Mouse (Mus musculus) lung, embryonic 16.5 days (tissue): ENCODE data around the gene Rnf11. TPM values are rescaled to one million over a fixed set of nuclear protein-coding genes. Genes with fewer than 3 reads are reported as not detected.

ENCODE experiments used
- ATAC-seq: fragments of 200-750 bp; cut with Nextera tagmentation; 2 replicates; pipeline ENCODE4 v1.8.0; 2017; ENCODE audit warnings: low read depth, mild to moderate bottlenecking, moderate library complexity
- H3K27ac ChIP-seq: fragments of 300-500 bp; sonication (generic); 2 replicates; pipeline ENCODE4 v1.5.1; 2014; ENCODE audit warnings: mild to moderate bottlenecking, control low read depth, low read length
- H3K27me3 ChIP-seq: fragments of 300-500 bp; sonication (generic); 2 replicates; pipeline ENCODE4 v1.6.1; 2014; ENCODE audit warnings: low read depth, low read length, mixed read lengths; ENCODE audit not compliant: control insufficient read depth, insufficient read depth
- H3K36me3 ChIP-seq: fragments of 300-500 bp; sonication (generic); 2 replicates; pipeline ENCODE4 v1.6.1; 2014; ENCODE audit warnings: low read length; ENCODE audit not compliant: control insufficient read depth, insufficient read depth
- H3K4me1 ChIP-seq: fragments of 300-500 bp; sonication (generic); replicated peaks from 2 replicates; pipeline ENCODE4 v1.6.1; 2014; ENCODE audit warnings: low read length, mixed read lengths; ENCODE audit not compliant: control insufficient read depth, insufficient read depth
- H3K4me2 ChIP-seq: fragments of 300-500 bp; sonication (generic); 2 replicates; pipeline ENCODE4 v1.6.1; 2014; ENCODE audit warnings: low read depth, low read length, control low read depth
- H3K4me3 ChIP-seq: fragments of 300-500 bp; sonication (generic); 2 replicates; pipeline ENCODE4 v1.5.1; 2014; ENCODE audit warnings: mild to moderate bottlenecking, low read length, control low read depth
- H3K9ac ChIP-seq: fragments of 300-500 bp; sonication (generic); 2 replicates; pipeline ENCODE4 v1.6.1; 2014; ENCODE audit warnings: low read length, control low read depth
- H3K9me3 ChIP-seq: fragments of 300-500 bp; sonication (generic); 2 replicates; pipeline ENCODE4 v1.6.1; 2016; ENCODE audit warnings: low read length; ENCODE audit not compliant: control insufficient read depth
- WGBS: fragments of 180-500 bp; shearing (Covaris S2); extraction: QIAGEN DNeasy Blood & Tissue Kit; methylation state at CpG from one replicate; pipeline ENCODE4 v1.1.7; 2014; 5-methylcytosine and 5-hydroxymethylcytosine counted together
- polyA plus RNA-seq: library from polyadenylated mRNA; unstranded; fragments of >200 nt; fragmentation: Nextera tagmentation; extraction: Ambion mirVana; gene quantifications from 2 replicates; pipeline ENCODE4 v1.2.1, GENCODE M21; 2015

Rnf11 gene
- polyA plus RNA-seq, 1 experiment from 2014 or later: 35.9 TPM

GRCm38 (mm10) chr4:109423438-109423837 is 61.1 kb downstream of the Rnf11 start:
- no peak overlapping the region for H3K4me3 ChIP-seq
- no peaks in the 10 kb centered on the region for H3K27me3 ChIP-seq
- WGBS: 63% methylated on average over 2 of the region's 2 CpGs
- ATAC-seq: no peak
- no peak overlapping the region for H3K4me2 ChIP-seq
- no peaks in the 10 kb centered on the region for H3K4me1 ChIP-seq
- no peaks in the 10 kb centered on the region for H3K36me3 ChIP-seq
- no peak overlapping the region for H3K27ac ChIP-seq
- no peak overlapping the region for H3K9ac ChIP-seq
- H3K9me3 ChIP-seq: no peaks in the 10 kb centered on the region

- ATAC-seq: no peak
- Histone ChIP-seq H3K27ac (no peak overlapping the region), H3K4me3 (no peak overlapping the region), H3K9me3 (no peaks in the 10 kb centered on the region), H3K4me2 (no peak overlapping the region), H3K27me3 (no peaks in the 10 kb centered on the region), H3K9ac (no peak overlapping the region), H3K36me3 (no peaks in the 10 kb centered on the region), H3K4me1 (no peaks in the 10 kb centered on the region)
- WGBS: 74% methylated on average over 6 of the region's 6 CpGs
These were observed 62.1 kb downstream of the Rnf11 start for GRCm38 (mm10) chr4:109422436-109422835.

- no peak overlapping the region for H3K4me2 ChIP-seq
- ATAC-seq: 0 out of 2 replicates have a peak, but pooled peaks have one; percentile 6
- WGBS: 58% methylated on average over 7 of the region's 7 CpGs
These were observed 62.9 kb downstream of the Rnf11 start for GRCm38 (mm10) chr4:109421608-109422007.

DNA sequence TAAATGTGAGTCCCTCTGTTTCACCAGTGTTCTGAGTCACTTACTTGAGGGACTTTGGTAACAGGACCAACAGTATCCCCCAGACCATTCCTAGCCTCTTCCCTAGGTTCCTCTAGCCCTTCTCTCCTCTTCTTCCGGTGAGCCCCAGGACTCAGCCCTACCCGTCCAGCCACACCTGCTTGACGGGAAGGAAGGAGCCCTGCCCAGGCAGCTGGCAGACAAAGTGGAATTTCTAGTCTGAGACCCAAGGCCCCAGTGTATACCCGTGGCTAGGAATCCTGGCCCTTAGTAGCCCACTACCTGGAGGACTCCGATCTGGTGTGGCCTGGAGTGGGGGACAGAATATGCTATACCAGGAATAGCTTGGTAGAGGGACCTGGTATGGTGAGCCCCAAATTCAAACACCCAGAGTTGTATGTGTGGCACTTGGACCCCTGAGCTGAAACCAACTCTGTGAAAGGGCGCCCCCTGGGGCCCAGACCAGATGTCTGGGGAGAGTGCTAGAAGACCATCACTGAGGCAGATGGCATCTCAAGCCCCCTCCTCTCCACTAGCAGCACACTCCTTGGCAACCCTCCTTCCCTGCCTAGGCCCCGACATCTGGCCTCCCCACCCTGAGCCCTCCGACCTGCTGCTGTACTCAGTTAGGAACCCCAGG is 64.3 kb downstream of the Rnf11 start:
- no peaks in the 10 kb centered on the region for H3K27me3 ChIP-seq
- WGBS: 65% methylated on average over 8 of the region's 8 CpGs
- ATAC-seq: peak; percentile 66

More at GRCm38 (mm10) chr4:109421608-109422007, 62.9 kb downstream of the Rnf11 start:
- Histone ChIP-seq H3K36me3 (no peaks in the 10 kb centered on the region), H3K9ac (no peak overlapping the region), H3K9me3 (no peaks in the 10 kb centered on the region), H3K27ac (no peak overlapping the region), H3K27me3 (no peaks in the 10 kb centered on the region), H3K4me1 (no peaks in the 10 kb centered on the region), H3K4me3 (no peak overlapping the region)

GRCm38 (mm10) chr4:109419563-109419962 is 65.0 kb downstream of the Rnf11 start:
- Histone ChIP-seq H3K36me3 (no peaks in the 10 kb centered on the region), H3K27me3 (no peaks in the 10 kb centered on the region), H3K9ac (no peak overlapping the region), H3K27ac (no peak overlapping the region), H3K9me3 (no peaks in the 10 kb centered on the region), H3K4me2 (no peak overlapping the region), H3K4me1 (no peaks in the 10 kb centered on the region), H3K4me3 (no peak overlapping the region)
- no peak for ATAC-seq
- 88% methylated on average over 4 of the region's 4 CpGs for WGBS

More for the DNA sequence above, 64.3 kb downstream of the Rnf11 start:
- Histone ChIP-seq H3K36me3 (no peaks in the 10 kb centered on the region), H3K9me3 (no peaks in the 10 kb centered on the region), H3K27ac (no peak overlapping the region), H3K4me3 (no peak overlapping the region), H3K4me1 (no peaks in the 10 kb centered on the region), H3K4me2 (no peak overlapping the region), H3K9ac (no peak overlapping the region)

- Histone ChIP-seq H3K27me3 (no peaks in the 10 kb centered on the region), H3K4me2 (no peak overlapping the region), H3K27ac (no peak overlapping the region), H3K36me3 (no peaks in the 10 kb centered on the region), H3K4me1 (no peaks in the 10 kb centered on the region), H3K4me3 (no peak overlapping the region), H3K9ac (no peak overlapping the region), H3K9me3 (no peaks in the 10 kb centered on the region)
- ATAC-seq: no peak
- 29% methylated on average over 3 of the region's 3 CpGs for WGBS
These were observed 65.5 kb downstream of the Rnf11 start for GRCm38 (mm10) chr4:109419017-109419416.

- Histone ChIP-seq H3K9ac (no peak overlapping the region), H3K4me3 (no peak overlapping the region), H3K9me3 (no peaks in the 10 kb centered on the region), H3K4me1 (no peaks in the 10 kb centered on the region), H3K27me3 (no peaks in the 10 kb centered on the region), H3K4me2 (no peak overlapping the region), H3K36me3 (no peaks in the 10 kb centered on the region), H3K27ac (no peak overlapping the region)
- no peak for ATAC-seq
- 57% methylated on average over 1 of the region's 1 CpGs for WGBS
These were observed 66.5 kb downstream of the Rnf11 start for GRCm38 (mm10) chr4:109417998-109418397.

GRCm38 (mm10) chr4:109412233-109412632 is 72.3 kb downstream of the Rnf11 start:
- Histone ChIP-seq H3K27me3 (no peaks in the 10 kb centered on the region), H3K4me1 (peaks cover 3% of the 10 kb centered on the region), H3K4me3 (no peak overlapping the region), H3K36me3 (no peaks in the 10 kb centered on the region), H3K4me2 (no peak overlapping the region), H3K9me3 (no peaks in the 10 kb centered on the region), H3K9ac (no peak overlapping the region), H3K27ac (no peak overlapping the region)
- WGBS: 79% methylated on average over 5 of the region's 5 CpGs
- ATAC-seq: no peak

GRCm38 (mm10) chr4:109411377-109411967 is 73.1 kb downstream of the Rnf11 start:
- no peak overlapping the region for H3K9ac ChIP-seq
- H3K4me2 ChIP-seq: no peak overlapping the region
- no peaks in the 10 kb centered on the region for H3K36me3 ChIP-seq
- H3K9me3 ChIP-seq: no peaks in the 10 kb centered on the region
- H3K27me3 ChIP-seq: no peaks in the 10 kb centered on the region
- no peak overlapping the region for H3K27ac ChIP-seq
- ATAC-seq: no peak
- H3K4me1 ChIP-seq: peaks cover 7% of the 10 kb centered on the region
- H3K4me3 ChIP-seq: no peak overlapping the region
- WGBS: 76% methylated on average over 6 of the region's 6 CpGs
